Mouse (Mus musculus): Measurements from ENCODE around the gene Gigyf2. TPM values are rescaled to one million over a fixed set of nuclear protein-coding genes. Genes with fewer than 3 reads are reported as not detected.

The Gigyf2 gene
- polyA plus RNA-seq, 1 experiment from 2014 or later, result 21.0 TPM

DNA sequence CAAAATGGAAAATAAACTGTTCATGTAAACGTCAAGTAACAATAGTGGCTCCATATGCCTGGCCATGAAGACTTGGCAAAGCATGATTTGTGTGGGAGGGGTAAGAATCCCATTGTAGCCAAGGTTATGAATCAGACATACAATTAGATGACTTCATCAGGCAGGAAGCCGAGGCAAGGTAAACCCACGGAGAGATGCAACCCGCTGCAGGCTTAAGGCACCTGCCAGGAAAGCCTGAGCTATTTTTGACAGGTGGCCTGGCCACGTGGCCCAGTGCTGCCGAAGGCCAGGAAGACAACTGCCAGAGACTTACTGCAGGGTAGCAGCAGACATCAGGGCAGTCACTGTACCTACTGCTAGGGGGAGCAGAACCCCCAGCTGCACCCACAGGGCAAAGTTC is 159.6 kb downstream of the Gigyf2 start:
- H3K9ac ChIP-seq (ENCODE audit: low read depth, low read length), result no peak overlapping the region
- 64% methylated on average over 6 of the region's 6 CpGs for WGBS
- no peak for ATAC-seq
- H3K27ac ChIP-seq (ENCODE audit: low read depth, low read length), result no peak overlapping the region
- TF ChIP-seq CTCF (IDR thresholded peaks at IDR 0.05; ENCODE audit: low read depth), result no peak
- H3K36me3 ChIP-seq (ENCODE audit: control insufficient read depth, insufficient read depth), result peaks cover 60% of the 10 kb centered on the region
- no peak overlapping the region for H3K4me3 ChIP-seq (ENCODE audit: low read depth, low read length)
- H3K9me3 ChIP-seq (ENCODE audit: control insufficient read depth), result no peaks in the 10 kb centered on the region
- H3K27me3 ChIP-seq (replicated peaks; ENCODE audit: control insufficient read depth, insufficient read depth, low read length), result no peaks in the 10 kb centered on the region
- H3K4me2 ChIP-seq (replicated peaks; ENCODE audit: low read depth), result no peak overlapping the region
- no peaks in the 10 kb centered on the region for H3K4me1 ChIP-seq (replicated peaks; ENCODE audit: control insufficient read depth, insufficient read depth, low read length)

DNA sequence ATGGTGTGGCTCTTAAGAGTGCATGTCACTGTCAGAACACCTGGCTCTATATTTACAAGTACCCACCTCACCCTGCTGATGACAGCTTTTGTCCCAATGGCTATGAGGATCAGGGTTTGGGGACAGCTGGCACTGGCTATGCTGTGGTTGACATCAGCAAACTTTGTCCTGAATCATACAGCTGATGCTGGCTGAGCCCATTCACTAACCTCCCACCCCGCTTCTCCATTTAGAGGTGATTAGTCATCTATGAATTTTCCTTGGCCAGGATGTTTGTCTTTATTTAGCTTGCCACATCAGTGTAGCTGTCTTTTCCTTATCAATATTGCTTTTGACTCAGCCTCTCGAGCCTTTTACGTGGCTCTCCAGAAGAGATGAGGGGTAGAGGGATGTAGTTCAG is 165.5 kb downstream of the Gigyf2 start:
- Histone ChIP-seq H3K4me2 (replicated peaks; ENCODE audit: low read depth) (no peak overlapping the region), H3K9me3 (ENCODE audit: control insufficient read depth) (no peaks in the 10 kb centered on the region), H3K27ac (ENCODE audit: low read depth, low read length) (no peak overlapping the region), H3K27me3 (replicated peaks; ENCODE audit: control insufficient read depth, insufficient read depth, low read length) (no peaks in the 10 kb centered on the region), H3K36me3 (ENCODE audit: control insufficient read depth, insufficient read depth) (peaks cover 20% of the 10 kb centered on the region), H3K4me1 (replicated peaks; ENCODE audit: control insufficient read depth, insufficient read depth, low read length) (no peaks in the 10 kb centered on the region), H3K9ac (ENCODE audit: low read depth, low read length) (no peak overlapping the region), H3K4me3 (ENCODE audit: low read depth, low read length) (no peak overlapping the region)
- WGBS, result 64% methylated on average over 3 of the region's 3 CpGs
- no peak for ATAC-seq
- no peak for TF ChIP-seq CTCF (IDR thresholded peaks at IDR 0.05; ENCODE audit: low read depth)

DNA sequence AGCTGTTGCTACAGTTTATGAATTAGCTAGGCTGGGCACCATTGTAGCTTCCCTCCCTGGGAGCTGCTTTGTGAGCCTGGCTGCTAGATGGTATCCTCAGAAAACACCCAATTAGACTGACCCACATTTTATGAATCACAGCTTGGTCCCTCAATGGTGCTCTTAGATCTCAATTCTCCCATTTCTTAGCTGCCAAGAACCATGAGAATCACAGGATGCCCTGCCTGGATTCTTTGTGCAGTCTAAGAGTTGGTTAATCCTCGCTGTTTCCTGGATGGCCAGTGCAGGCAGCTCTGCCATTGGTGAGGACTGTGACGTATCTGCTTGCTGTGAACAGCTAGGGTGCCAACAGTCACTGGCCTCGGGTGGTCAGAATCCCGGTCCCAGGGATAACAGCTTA is 166.7 kb downstream of the Gigyf2 start:
- no peak for ATAC-seq
- 75% methylated on average over 4 of the region's 4 CpGs for WGBS

More for the DNA sequence above, 166.7 kb downstream of the Gigyf2 start:
- no peak overlapping the region for H3K27ac ChIP-seq (ENCODE audit: low read depth, low read length)
- no peak overlapping the region for H3K9ac ChIP-seq (ENCODE audit: low read depth, low read length)
- no peak for TF ChIP-seq CTCF (IDR thresholded peaks at IDR 0.05; ENCODE audit: low read depth)
- no peak overlapping the region for H3K4me2 ChIP-seq (replicated peaks; ENCODE audit: low read depth)
- no peaks in the 10 kb centered on the region for H3K27me3 ChIP-seq (replicated peaks; ENCODE audit: control insufficient read depth, insufficient read depth, low read length)
- no peak overlapping the region for H3K4me3 ChIP-seq (ENCODE audit: low read depth, low read length)
- no peaks in the 10 kb centered on the region for H3K9me3 ChIP-seq (ENCODE audit: control insufficient read depth)
- H3K4me1 ChIP-seq (replicated peaks; ENCODE audit: control insufficient read depth, insufficient read depth, low read length), result no peaks in the 10 kb centered on the region
- H3K36me3 ChIP-seq (ENCODE audit: control insufficient read depth, insufficient read depth), result peaks cover 9% of the 10 kb centered on the region; the same call in 1 of the 2 replicates

Other genes starting within 250 kb of the Gigyf2 start
- gene Alppl2, start 237.1 kb upstream of the Gigyf2 start, polyA plus RNA-seq (2015; fragmentation: Nextera tagmentation; extraction: Ambion mirVana), result not detected in 2 replicates
- 1,275 and 1,389 TPM in 2 replicates for gene Alpi, start 225.4 kb upstream of the Gigyf2 start, polyA plus RNA-seq (2015; fragmentation: Nextera tagmentation; extraction: Ambion mirVana)
- 2.7 and 3.6 TPM in 2 replicates for gene Akp3, start 202.0 kb upstream of the Gigyf2 start, polyA plus RNA-seq (2015; fragmentation: Nextera tagmentation; extraction: Ambion mirVana)
- gene Ecel1, start 170.5 kb upstream of the Gigyf2 start, polyA plus RNA-seq (2015; fragmentation: Nextera tagmentation; extraction: Ambion mirVana), result 0.64 and 0.67 TPM in 2 replicates
- not detected in 2 replicates for gene Prss56, start 143.7 kb upstream of the Gigyf2 start, polyA plus RNA-seq (2015; fragmentation: Nextera tagmentation; extraction: Ambion mirVana)
- not detected in 2 replicates for gene Chrnd, start 136.4 kb upstream of the Gigyf2 start, polyA plus RNA-seq (2015; fragmentation: Nextera tagmentation; extraction: Ambion mirVana)
- not detected in 2 replicates for gene Chrng, start 122.3 kb upstream of the Gigyf2 start, polyA plus RNA-seq (2015; fragmentation: Nextera tagmentation; extraction: Ambion mirVana)
- 175 and 179 TPM in 2 replicates for gene Eif4e2, start 113.1 kb upstream of the Gigyf2 start, polyA plus RNA-seq (2015; fragmentation: Nextera tagmentation; extraction: Ambion mirVana)
- 2.1 and 3.0 TPM in 2 replicates for gene Efhd1, start 62.6 kb upstream of the Gigyf2 start, polyA plus RNA-seq (2015; fragmentation: Nextera tagmentation; extraction: Ambion mirVana)
- 0.70 and 0.82 TPM in 2 replicates for gene Kcnj13, start 67.7 kb downstream of the Gigyf2 start, polyA plus RNA-seq (2015; fragmentation: Nextera tagmentation; extraction: Ambion mirVana)
- not detected in 2 replicates for gene Snorc, start 143.3 kb downstream of the Gigyf2 start, polyA plus RNA-seq (2015; fragmentation: Nextera tagmentation; extraction: Ambion mirVana)
- gene Neu2, start 182.9 kb downstream of the Gigyf2 start, polyA plus RNA-seq (2015; fragmentation: Nextera tagmentation; extraction: Ambion mirVana), result 2.5 and 3.3 TPM in 2 replicates
- 13.3 and 14.0 TPM in 2 replicates for gene Ngef, start 246.9 kb downstream of the Gigyf2 start, polyA plus RNA-seq (2015; fragmentation: Nextera tagmentation; extraction: Ambion mirVana)